Mouse (Mus musculus) intestine, postnatal 0 days (tissue): ENCODE data around the gene Phactr2. TPM values are rescaled to one million over a fixed set of nuclear protein-coding genes. Genes with fewer than 3 reads are reported as not detected.
"Not testable (repeated sequence)": the region's sequence is repeated elsewhere in the genome, so short reads cannot be mapped to it uniquely, and the experiment has no call there.

Source experiments
- ATAC-seq: fragments of 200-750 bp; cut with Nextera tagmentation; 2 replicates; pipeline ENCODE4 v1.8.0; 2017; ENCODE audit warnings: mild to moderate bottlenecking, moderate TSS enrichment, moderate library complexity
- H3K27ac ChIP-seq: fragments of 300-500 bp; sonication (generic); 2 replicates; pipeline ENCODE4 v1.5.1; 2014; ENCODE audit warnings: mild to moderate bottlenecking, low read depth, low read length, moderate library complexity
- H3K27me3 ChIP-seq: fragments of 300-500 bp; sonication (generic); replicated peaks from 2 replicates; pipeline ENCODE4 v1.6.1; 2014; ENCODE audit warnings: low read length, mixed read lengths; ENCODE audit not compliant: control insufficient read depth, insufficient read depth
- H3K36me3 ChIP-seq: fragments of 300-500 bp; sonication (generic); 2 replicates; pipeline ENCODE4 v1.6.1; 2014; ENCODE audit warnings: mild to moderate bottlenecking, moderate library complexity; ENCODE audit not compliant: control insufficient read depth, insufficient read depth
- H3K4me1 ChIP-seq: fragments of 300-500 bp; sonication (generic); replicated peaks from 2 replicates; pipeline ENCODE4 v1.6.1; 2014; ENCODE audit warnings: antibody characterized with exemption, low read length, mixed read lengths; ENCODE audit not compliant: control insufficient read depth, insufficient read depth
- H3K4me2 ChIP-seq: fragments of 300-500 bp; sonication (generic); replicated peaks from 2 replicates; pipeline ENCODE4 v1.6.1; 2014; ENCODE audit warnings: low read depth, mild to moderate bottlenecking, moderate library complexity
- H3K4me3 ChIP-seq: fragments of 300-500 bp; sonication (generic); 2 replicates; pipeline ENCODE4 v1.5.1; 2014; ENCODE audit warnings: low read depth, low read length
- H3K9ac ChIP-seq: fragments of 300-500 bp; sonication (generic); 2 replicates; pipeline ENCODE4 v1.6.1; 2014; ENCODE audit warnings: mild to moderate bottlenecking, low read depth, low read length
- H3K9me3 ChIP-seq: fragments of 300-500 bp; sonication (generic); 2 replicates; pipeline ENCODE4 v1.6.1; 2016; ENCODE audit warnings: mixed run types; ENCODE audit not compliant: control insufficient read depth
- CTCF ChIP-seq: sonication (generic); IDR thresholded peaks from 2 replicates; pipeline ENCODE4 v1.5.1; 2016; ENCODE audit warnings: low read depth, mild to moderate bottlenecking, control low read depth, antibody characterized with exemption, moderate library complexity
- WGBS: fragments of 180-500 bp; shearing (Covaris S2); extraction: QIAGEN DNeasy Blood & Tissue Kit; methylation state at CpG from one replicate; pipeline ENCODE4 v1.1.7; 2014; 5-methylcytosine and 5-hydroxymethylcytosine counted together
- polyA plus RNA-seq: library from polyadenylated mRNA; unstranded; fragments of >200 nt; fragmentation: Nextera tagmentation; extraction: Ambion mirVana; gene quantifications from 2 replicates; pipeline ENCODE4 v1.2.1, GENCODE M21; 2015

Gene Phactr2
- polyA plus RNA-seq, 1 experiment from 2014 or later: 12.3 TPM

- WGBS: 85% methylated on average over 4 of the region's 4 CpGs
- Histone ChIP-seq H3K9ac (no peak overlapping the region), H3K4me3 (no peak overlapping the region), H3K27me3 (no peaks in the 10 kb centered on the region), H3K4me1 (no peaks in the 10 kb centered on the region; the same call in 1 of the 2 replicates), H3K4me2 (no peak overlapping the region), H3K36me3 (no peaks in the 10 kb centered on the region), H3K27ac (no peak overlapping the region), H3K9me3 (no peaks in the 10 kb centered on the region)
- no peak for TF ChIP-seq CTCF
- no peak for ATAC-seq
Measured at GRCm38 (mm10) chr10:13209061-13209460, 265.2 kb downstream of the Phactr2 start.

- 88% methylated on average over 6 of the region's 6 CpGs for WGBS
- no peaks in the 10 kb centered on the region for H3K9me3 ChIP-seq
- no peak for ATAC-seq
Measured at GRCm38 (mm10) chr10:13201741-13202293, 272.4 kb downstream of the Phactr2 start.

GRCm38 (mm10) chr10:13200862-13201261, 273.4 kb downstream of the Phactr2 start:
- no peaks in the 10 kb centered on the region for H3K9me3 ChIP-seq
- no peak for TF ChIP-seq CTCF
- H3K27me3 ChIP-seq: no peaks in the 10 kb centered on the region
- H3K4me2 ChIP-seq: no peak overlapping the region
- no peak overlapping the region for H3K27ac ChIP-seq
- 91% methylated on average over 3 of the region's 3 CpGs for WGBS
- H3K36me3 ChIP-seq: no peaks in the 10 kb centered on the region
- H3K4me3 ChIP-seq: no peak overlapping the region
- no peak overlapping the region for H3K9ac ChIP-seq
- ATAC-seq: no peak
- H3K4me1 ChIP-seq: no peaks in the 10 kb centered on the region

More at GRCm38 (mm10) chr10:13201741-13202293, 272.4 kb downstream of the Phactr2 start:
- Histone ChIP-seq H3K36me3 (no peaks in the 10 kb centered on the region), H3K27me3 (no peaks in the 10 kb centered on the region), H3K4me2 (no peak overlapping the region), H3K27ac (no peak overlapping the region), H3K4me1 (no peaks in the 10 kb centered on the region), H3K9ac (no peak overlapping the region), H3K4me3 (no peak overlapping the region)
- no peak for TF ChIP-seq CTCF

- H3K27ac ChIP-seq: no peak overlapping the region
- WGBS: 85% methylated on average over 1 of the region's 1 CpGs
Measured at GRCm38 (mm10) chr10:13199234-13199633, 275.0 kb downstream of the Phactr2 start.

GRCm38 (mm10) chr10:13196872-13197507, 277.2 kb downstream of the Phactr2 start:
- no peak overlapping the region for H3K4me3 ChIP-seq
- 58% methylated on average over 8 of the region's 8 CpGs for WGBS
- H3K27ac ChIP-seq: no peak overlapping the region
- no peaks in the 10 kb centered on the region for H3K9me3 ChIP-seq
- no peaks in the 10 kb centered on the region for H3K36me3 ChIP-seq
- TF ChIP-seq CTCF: no peak
- ATAC-seq: no peak
- no peaks in the 10 kb centered on the region for H3K27me3 ChIP-seq
- H3K4me2 ChIP-seq: no peak overlapping the region
- H3K4me1 ChIP-seq: peaks cover 5% of the 10 kb centered on the region
- H3K9ac ChIP-seq: no peak overlapping the region

More at GRCm38 (mm10) chr10:13199234-13199633, 275.0 kb downstream of the Phactr2 start:
- Histone ChIP-seq H3K4me3 (no peak overlapping the region), H3K36me3 (no peaks in the 10 kb centered on the region), H3K27me3 (no peaks in the 10 kb centered on the region), H3K4me1 (no peaks in the 10 kb centered on the region), H3K9me3 (no peaks in the 10 kb centered on the region), H3K9ac (no peak overlapping the region), H3K4me2 (no peak overlapping the region)
- no peak for ATAC-seq
- TF ChIP-seq CTCF: no peak

GRCm38 (mm10) chr10:13193496-13193895, 280.7 kb downstream of the Phactr2 start:
- Histone ChIP-seq H3K4me2 (peak overlapping the region; percentile 86), H3K4me3 (peak overlapping the region; percentile 66; the same call in 1 of the 2 replicates)
- not testable (repeated sequence) for H3K9me3 ChIP-seq, H3K27me3 ChIP-seq, H3K27ac ChIP-seq, ATAC-seq, H3K4me1 ChIP-seq, H3K9ac ChIP-seq, H3K36me3 ChIP-seq
- WGBS: 84% methylated on average over 7 of the region's 7 CpGs
